8 mouse cellular contexts compared by ENCODE assay signal in genomic region chr2:140670457-140670856, GRCm38 (mm10). TPM values are rescaled to one million over a fixed set of nuclear protein-coding genes. Genes with fewer than 3 reads are reported as not detected.
A peak's percentile ranks its signal among the peaks of the same experiment; 100 is the strongest.
DNase-seq lines count a peak whose midpoint lies in the region; ATAC-seq and TF ChIP-seq lines count a peak whose summit lies in the region.

No protein-coding gene starts in this region.

- no peak for TF ChIP-seq POLR2A in small intestine, adult 2 months (IDR thresholded peaks at IDR 0.05; ENCODE audit: low read depth, low read length)

- H3K27ac ChIP-seq in brown adipose tissue, adult 24 weeks (replicated peaks; ENCODE audit: low read depth, low read length): no peak overlapping the region
- peak overlapping the region; percentile 87 for H3K27ac ChIP-seq in forebrain, embryonic 15.5 days (replicated peaks)
- peak overlapping the region; percentile 86 for H3K27ac ChIP-seq in intestine, postnatal 0 days (ENCODE audit: low read depth, low read length)
- peak overlapping the region; percentile 62 for H3K27ac ChIP-seq in small intestine, adult 2 months (ENCODE audit: insufficient read depth, low read depth, low read length)

- peak; percentile 45 for TF ChIP-seq CTCF in intestine, postnatal 0 days (IDR thresholded peaks at IDR 0.05; ENCODE audit: low read depth)
- TF ChIP-seq CTCF in small intestine, adult 2 months (IDR thresholded peaks at IDR 0.05; ENCODE audit: extremely low read depth, insufficient read length, insufficient replicate concordance, low read depth, low read length): no peak

- H3K4me2 ChIP-seq in forebrain, embryonic 15.5 days (replicated peaks): peak overlapping the region; percentile 55
- H3K4me2 ChIP-seq in intestine, postnatal 0 days (replicated peaks; ENCODE audit: low read depth): peak overlapping the region; percentile 69

- peak; percentile 49 for ATAC-seq in forebrain, embryonic 15.5 days (replicated peaks)
- ATAC-seq in intestine, postnatal 0 days: peak; percentile 45
- ATAC-seq in erythroblast, adult 5-6 weeks (replicated peaks; ENCODE audit: low FRiP score, poor library complexity, severe bottlenecking): no peak

- peaks cover 5% of the 10 kb centered on the region; the same call in 1 of the 2 replicates for H3K4me1 ChIP-seq in brown adipose tissue, adult 24 weeks (ENCODE audit: control insufficient read depth, insufficient read depth, insufficient read length, low read length)
- H3K4me1 ChIP-seq in forebrain, embryonic 15.5 days: peaks cover 27% of the 10 kb centered on the region
- peaks cover 4% of the 10 kb centered on the region; the same call in 1 of the 2 replicates for H3K4me1 ChIP-seq in intestine, postnatal 0 days (replicated peaks; ENCODE audit: control insufficient read depth, insufficient read depth, low read length)
- peaks cover 2% of the 10 kb centered on the region; the same call in 1 of the 2 replicates for H3K4me1 ChIP-seq in small intestine, adult 2 months (ENCODE audit: control insufficient read depth, insufficient read depth, insufficient read length, low read length)

- H3K27me3 ChIP-seq in forebrain, embryonic 15.5 days: no peaks in the 10 kb centered on the region
- no peaks in the 10 kb centered on the region for H3K27me3 ChIP-seq in intestine, postnatal 0 days (replicated peaks; ENCODE audit: control insufficient read depth, insufficient read depth, low read length)
- no peaks in the 10 kb centered on the region for H3K27me3 ChIP-seq in small intestine, adult 2 months (ENCODE audit: control insufficient read depth, insufficient read depth, low read length)

- H3K4me3 ChIP-seq in brown adipose tissue, adult 24 weeks (ENCODE audit: insufficient read depth, low read depth, low read length): peak overlapping the region; percentile 58
- peak overlapping the region; percentile 59 for H3K4me3 ChIP-seq in forebrain, embryonic 15.5 days
- H3K4me3 ChIP-seq in intestine, postnatal 0 days (ENCODE audit: low read depth, low read length): peak overlapping the region; percentile 61
- H3K4me3 ChIP-seq in small intestine, adult 2 months (ENCODE audit: low read depth, low read length): peak overlapping the region; percentile 78

- peak; percentile 11 for DNase-seq in MN1 (ENCODE audit: low spot score)
- DNase-seq in left cerebral cortex, postnatal 10 days (ENCODE audit: extremely low spot score in 1 of 2, low spot score in 2 of 2): peak; percentile 49 to 52
- DNase-seq in lung, postnatal 4 days: peak; percentile 34 to 35

- H3K36me3 ChIP-seq in forebrain, embryonic 15.5 days: no peaks in the 10 kb centered on the region
- no peaks in the 10 kb centered on the region for H3K36me3 ChIP-seq in intestine, postnatal 0 days (ENCODE audit: control insufficient read depth, insufficient read depth)
- 0 out of 2 replicates have a peak, but pooled peaks cover 2% of the 10 kb centered on the region for H3K36me3 ChIP-seq in small intestine, adult 2 months (ENCODE audit: control insufficient read depth, insufficient read depth, low read length)

- 0% methylated on average over 12 of the region's 12 CpGs for WGBS in forebrain, embryonic 15.5 days
- under 1% methylated on average over 12 of the region's 12 CpGs for WGBS in intestine, postnatal 0 days
- 2% methylated on average over 12 of the region's 12 CpGs for WGBS in small intestine, adult 2 months

- H3K9me3 ChIP-seq in forebrain, embryonic 15.5 days: no peaks in the 10 kb centered on the region
- no peaks in the 10 kb centered on the region for H3K9me3 ChIP-seq in intestine, postnatal 0 days (ENCODE audit: control insufficient read depth)

- intact Hi-C loops in left cerebral cortex, postnatal 10 days (cut with DNase I): loop anchor here (5.0 kb wide), 1 partner anchor 1582 kb away; no protein-coding TSS in a partner anchor

- peak overlapping the region; percentile 77 for H3K9ac ChIP-seq in forebrain, embryonic 15.5 days (replicated peaks)
- peak overlapping the region; percentile 45 for H3K9ac ChIP-seq in intestine, postnatal 0 days (ENCODE audit: low read depth, low read length)

RNA-seq across cellular contexts. Expression of gene Flrt3, which starts 0.8 kb away (rescaled TPM):
- 1.1 TPM in 1 of 2 replicates, not detected in the other for polyA plus RNA-seq in brown adipose tissue, adult 24 weeks (2012; ENCODE audit: insufficient read depth, insufficient read length, missing spikeins)
- 52.8 and 56.6 TPM in 2 replicates for polyA plus RNA-seq in forebrain, embryonic 15.5 days (2015; fragmentation: Nextera tagmentation; extraction: Ambion mirVana)
- polyA plus RNA-seq in intestine, postnatal 0 days (2015; fragmentation: Nextera tagmentation; extraction: Ambion mirVana): 18.5 and 20.7 TPM in 2 replicates
- total RNA-seq in left cerebral cortex, postnatal 10 days (2021): 10 to 100 TPM; 31.8 to 35.2 TPM
- 0.83 and 2.0 TPM in 2 replicates for polyA plus RNA-seq in small intestine, adult 2 months (2012; rRNA removed)
- total RNA-seq in erythroblast, adult 5-6 weeks (2015; ENCODE audit: low replicate concordance): not detected in 2 replicates
- total RNA-seq in erythroblast, adult 5-6 weeks (2017; ENCODE audit: low replicate concordance): not detected in 2 replicates
